ENCODE assay signal across 9 mouse cellular contexts in genomic region chr7:67445203-67446041, GRCm38 (mm10).
DNase-seq lines count a peak whose midpoint lies in the region; ATAC-seq lines count a peak whose summit lies in the region.
"Had no signal": no experiment of that assay in that cellular context is flagged by ENCODE, and none has a peak within 500 bp of the region (broad histone marks: within the 10 kb centered on the region; RNA-seq: fewer than 3 reads in every experiment).

No protein-coding gene starts in this region.

- ATAC-seq in forebrain, embryonic 15.5 days (replicated peaks), result peak; percentile 43
- ATAC-seq in midbrain, embryonic 15.5 days (replicated peaks), result peak; percentile 25; the same call in 1 of the 2 replicates

- DNase-seq in heart, adult 11 months, result peak; percentile 99
- DNase-seq in heart, postnatal 25 days (ENCODE audit: low spot score), result no peak
- DNase-seq in A20 (ENCODE audit: low read depth, low spot score), result peak; percentile 39
- DNase-seq in induced T-regulatory cell, adult 2 months (ENCODE audit: low read depth), result peak; percentile 32
- no peak for DNase-seq in yolk sac, embryonic 10.5 days (ENCODE audit: low spot score)
- no peak for DNase-seq in kidney, postnatal 36 days

- WGBS in forebrain, embryonic 15.5 days, result 19% methylated on average over 12 of the region's 12 CpGs
- WGBS in midbrain, embryonic 15.5 days, result 14% methylated on average over 12 of the region's 12 CpGs

- H3K9ac ChIP-seq in forebrain, embryonic 15.5 days (replicated peaks), result peak overlapping the region; percentile 25
- 0 out of 2 replicates have a peak overlapping the region, but pooled peaks have one; percentile 10 for H3K9ac ChIP-seq in midbrain, embryonic 15.5 days

- H3K27me3 ChIP-seq in forebrain, embryonic 15.5 days, result no peaks in the 10 kb centered on the region
- no peaks in the 10 kb centered on the region for H3K27me3 ChIP-seq in midbrain, embryonic 15.5 days (replicated peaks)

- intact Hi-C loops in heart, postnatal 25 days (cut with DNase I), result loop anchor here (2.0 kb wide), 1 partner anchor 21 kb away; no protein-coding TSS in a partner anchor

- no peaks in the 10 kb centered on the region for H3K36me3 ChIP-seq in forebrain, embryonic 15.5 days
- H3K36me3 ChIP-seq in midbrain, embryonic 15.5 days (replicated peaks), result no peaks in the 10 kb centered on the region

- H3K27ac ChIP-seq in forebrain, embryonic 15.5 days (replicated peaks), result peak overlapping the region; percentile 59
- peak overlapping the region; percentile 49; the same call in 1 of the 2 replicates for H3K27ac ChIP-seq in midbrain, embryonic 15.5 days

- H3K9me3 ChIP-seq in forebrain, embryonic 15.5 days, result no peaks in the 10 kb centered on the region
- no peaks in the 10 kb centered on the region for H3K9me3 ChIP-seq in midbrain, embryonic 15.5 days

- H3K4me1 ChIP-seq in forebrain, embryonic 15.5 days, result peaks cover 40% of the 10 kb centered on the region
- peaks cover 41% of the 10 kb centered on the region for H3K4me1 ChIP-seq in midbrain, embryonic 15.5 days

- no peak overlapping the region for H3K4me2 ChIP-seq in forebrain, embryonic 15.5 days (replicated peaks)
- H3K4me2 ChIP-seq in midbrain, embryonic 15.5 days, result 0 out of 2 replicates have a peak overlapping the region, but pooled peaks have one; percentile 12

- H3K4me3 ChIP-seq in forebrain, embryonic 15.5 days, result no peak overlapping the region
- no peak overlapping the region for H3K4me3 ChIP-seq in midbrain, embryonic 15.5 days
- H3K4me3 ChIP-seq: erythroblast, embryonic 14.5 days had no signal

Comparison
In these comparisons a context has a peak if more than half of its experiments do, and no peak if none do; other contexts are left out.
1. DNase-seq: peak in heart, adult 11 months (single experiment), A20 (single experiment) and induced T-regulatory cell, adult 2 months (single experiment); none in heart, postnatal 25 days (single experiment), yolk sac, embryonic 10.5 days (single experiment) and kidney, postnatal 36 days (0 of 2).